Mouse (Mus musculus) testis, postnatal 10 days (tissue): Measurements from ENCODE around the gene Fcgr4.
"Not testable (repeated sequence)": the region's sequence is repeated elsewhere in the genome, so short reads cannot be mapped to it uniquely, and the experiment has no call there.

Experiments used
- DNase-seq: peaks from one replicate; pipeline ENCODE4 v3.0.0; 2021; ENCODE audit warnings: low spot score

The Fcgr4 gene

DNA sequence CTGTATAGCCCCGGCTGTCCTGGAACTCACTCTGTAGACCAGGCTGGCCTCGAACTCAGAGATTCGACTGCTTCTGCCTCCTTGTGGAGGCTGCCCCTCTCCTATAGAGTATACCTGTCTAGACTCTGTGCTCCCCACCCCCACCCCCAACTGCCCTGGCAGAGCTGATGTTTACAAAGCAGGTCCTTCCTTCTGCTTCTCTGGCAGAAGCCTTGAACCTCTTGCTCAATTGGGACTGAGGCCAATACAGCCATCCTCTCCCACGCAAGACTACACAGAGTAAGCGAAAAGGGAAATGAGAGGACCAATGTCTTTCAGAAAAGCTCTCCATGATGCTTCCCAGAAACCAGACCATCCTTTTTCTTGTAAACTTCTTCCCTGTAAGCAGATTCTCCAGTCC is 38.5 kb downstream of the Fcgr4 start:
- DNase-seq, result no peak

DNA sequence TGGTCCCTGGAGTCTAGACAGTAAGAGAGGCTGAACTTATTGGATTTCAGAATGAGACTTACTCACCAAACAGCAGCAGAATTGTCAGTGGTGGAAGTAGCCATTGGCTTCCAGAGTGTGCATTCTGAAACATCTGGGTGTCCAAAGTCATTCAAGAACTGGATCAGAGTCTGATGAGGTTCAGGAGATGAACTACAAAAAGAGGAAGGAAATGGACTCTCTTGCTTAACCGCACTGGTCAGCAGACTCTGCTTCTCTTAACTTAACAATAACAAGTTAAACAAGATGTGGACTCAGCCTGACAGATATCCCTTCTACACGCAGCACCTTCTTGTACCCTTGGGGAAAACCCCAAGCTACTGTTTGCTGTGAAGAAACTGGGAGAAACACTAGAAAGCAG is 40.5 kb downstream of the Fcgr4 start:
- no peak for DNase-seq

DNA sequence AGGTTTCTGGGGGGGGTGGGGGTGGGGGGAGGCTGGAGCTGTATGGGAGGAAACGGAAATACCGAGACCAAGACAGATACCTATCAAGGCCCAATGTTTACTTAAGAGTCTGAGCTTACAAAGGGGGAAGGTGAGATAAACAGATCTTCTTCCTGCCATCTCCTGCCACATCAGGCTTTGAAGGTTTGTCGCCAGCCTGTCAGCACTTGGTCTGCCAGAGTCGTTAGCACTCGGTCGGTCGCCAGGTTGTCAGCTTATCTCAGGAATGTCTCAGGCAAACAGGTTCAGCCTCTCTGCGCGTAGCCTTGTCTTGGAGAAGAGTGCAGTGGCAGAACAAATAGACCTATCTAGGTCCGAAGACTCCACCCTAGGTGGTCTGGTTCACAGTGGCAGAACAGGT is 41.7 kb downstream of the Fcgr4 start:
- DNase-seq, result no peak

DNA sequence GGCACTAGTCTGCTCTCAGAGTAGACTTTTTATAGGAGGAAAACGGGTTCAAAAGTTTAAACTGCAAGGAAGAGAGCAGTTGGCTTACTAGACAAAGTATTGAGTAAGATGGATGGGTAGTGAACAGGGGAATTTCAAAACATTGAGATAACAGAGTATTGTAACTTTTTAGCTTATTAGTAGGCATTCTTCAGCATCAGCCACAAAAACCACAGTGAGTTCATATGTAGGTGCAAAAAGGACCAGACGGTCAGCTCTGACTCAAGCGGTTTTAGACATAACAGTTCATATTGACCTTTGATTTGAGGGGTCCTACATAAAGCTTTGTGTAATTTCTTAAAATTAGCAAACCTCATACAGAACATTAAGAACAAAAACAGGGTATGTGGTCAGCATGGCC is 42.8 kb downstream of the Fcgr4 start:
- no peak for DNase-seq

DNA sequence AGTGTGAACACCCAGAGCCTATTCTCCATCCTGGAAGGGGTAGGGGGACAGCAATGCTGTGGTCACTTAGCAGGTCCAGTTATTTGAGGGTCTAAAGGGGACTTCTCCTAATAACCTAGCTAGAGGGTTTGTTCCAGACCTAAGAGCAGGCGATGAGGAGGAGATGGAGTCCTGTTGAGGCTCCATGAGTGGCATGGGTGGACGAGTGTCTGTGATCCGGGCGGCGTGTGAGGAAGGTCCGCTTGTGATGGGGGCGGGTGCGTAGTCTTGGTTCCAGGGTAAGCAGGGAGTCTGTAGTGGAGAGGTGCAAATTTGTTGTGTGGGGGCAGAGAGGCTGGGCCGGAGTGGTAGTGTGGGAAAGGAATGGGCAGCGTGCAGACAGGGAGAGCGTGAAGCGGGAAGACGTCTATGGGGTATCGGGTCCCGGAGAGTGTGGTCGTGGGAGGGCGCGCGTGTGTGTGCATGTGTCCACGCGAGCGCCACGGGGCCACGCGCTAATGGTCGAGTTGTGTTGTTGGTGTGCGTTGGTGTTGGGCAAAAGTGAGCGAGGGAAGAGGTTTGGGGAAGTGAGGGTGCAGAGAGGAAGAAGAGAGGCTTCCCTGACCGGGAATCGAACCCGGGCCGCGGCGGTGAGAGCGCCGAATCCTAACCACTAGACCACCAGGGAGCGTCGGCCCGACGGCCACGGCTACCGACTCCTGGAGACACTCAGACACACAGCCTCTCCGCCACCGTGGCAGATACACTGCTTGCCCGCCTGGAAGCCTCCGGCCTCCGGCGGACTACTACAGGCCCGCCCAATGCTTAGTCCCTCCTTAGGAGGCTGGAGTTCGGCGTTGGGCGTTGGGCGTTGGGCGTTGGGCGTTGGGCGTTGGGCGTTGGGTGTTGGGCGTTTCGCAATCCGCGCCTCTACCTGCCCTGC is 45.1 kb downstream of the Fcgr4 start:
- DNase-seq, result peak; percentile 72

DNA sequence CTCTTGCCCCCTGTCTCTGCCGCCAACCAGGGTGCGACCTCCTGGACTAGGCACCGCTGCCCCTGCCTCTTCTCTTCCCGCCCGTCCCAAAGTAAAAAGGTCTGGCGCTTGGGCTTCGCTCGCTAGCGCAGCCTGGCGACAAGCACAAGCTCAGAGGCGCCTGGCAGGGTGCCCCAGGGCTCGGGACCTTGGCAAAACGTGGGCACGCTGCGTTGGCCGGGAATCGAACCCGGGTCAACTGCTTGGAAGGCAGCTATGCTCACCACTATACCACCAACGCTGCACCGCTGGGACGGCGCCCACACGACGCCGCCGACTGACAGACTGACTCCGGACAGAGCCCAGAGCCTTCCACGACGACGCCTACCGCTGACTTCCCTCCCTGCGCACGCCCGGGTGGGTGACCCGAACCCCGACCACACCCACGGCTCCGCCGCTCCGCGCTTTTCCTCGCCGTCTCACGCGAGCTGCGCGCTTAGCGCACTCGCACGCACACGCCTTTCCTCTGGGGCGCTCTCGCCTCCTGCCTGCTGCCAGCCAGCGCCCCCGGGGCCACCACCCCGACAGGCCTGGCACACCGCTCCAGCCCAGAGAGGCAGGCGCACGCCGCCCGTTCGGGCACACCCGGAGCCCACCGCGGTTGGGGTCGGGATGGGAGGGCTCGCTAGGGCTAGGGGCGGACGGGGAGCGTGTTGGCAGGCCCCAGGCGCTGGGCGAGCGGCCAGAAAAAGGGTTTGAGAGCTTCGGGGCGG is 45.9 kb downstream of the Fcgr4 start, which contains the start of gene Fcgr3:
TSS of gene Fcgr3 (minus strand) at position 445 of the 752 bp plus-strand sequence.
- peak; percentile 93 for DNase-seq

DNA sequence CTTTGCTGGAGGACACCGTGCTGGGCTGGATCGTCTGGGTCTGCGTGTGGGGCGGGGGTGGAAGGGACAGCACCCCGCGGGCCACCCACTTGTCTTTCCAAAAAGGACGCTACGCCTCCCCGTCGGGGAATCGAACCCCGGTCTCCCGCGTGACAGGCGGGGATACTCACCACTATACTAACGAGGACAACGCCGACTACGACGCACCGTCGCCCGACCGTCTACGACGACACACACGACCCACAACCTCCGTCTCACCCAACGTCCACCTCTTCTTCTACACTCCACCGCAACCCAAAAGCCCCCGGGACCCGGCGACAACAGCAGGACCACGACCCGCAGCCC is 46.5 kb downstream of the Fcgr4 start:
- DNase-seq, result peak; percentile 81

DNA sequence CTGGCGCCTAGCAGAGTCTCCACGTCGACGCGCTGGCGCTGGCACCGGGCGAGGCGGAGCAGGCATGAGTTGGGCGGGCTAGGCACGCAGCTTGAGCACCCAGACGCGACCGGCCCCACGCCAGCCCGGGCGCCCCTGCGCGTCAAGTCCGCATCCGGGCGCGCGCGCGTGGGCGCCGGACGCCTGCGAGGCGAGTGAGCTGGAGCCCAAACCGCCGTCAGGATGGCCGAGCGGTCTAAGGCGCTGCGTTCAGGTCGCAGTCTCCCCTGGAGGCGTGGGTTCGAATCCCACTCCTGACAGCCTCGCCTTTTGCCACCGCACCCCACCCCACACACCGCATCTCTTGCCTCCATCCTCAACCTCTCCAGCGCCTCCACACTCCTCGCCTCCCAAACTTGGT is 47.0 kb downstream of the Fcgr4 start:
- DNase-seq, result peak; percentile 74

DNA sequence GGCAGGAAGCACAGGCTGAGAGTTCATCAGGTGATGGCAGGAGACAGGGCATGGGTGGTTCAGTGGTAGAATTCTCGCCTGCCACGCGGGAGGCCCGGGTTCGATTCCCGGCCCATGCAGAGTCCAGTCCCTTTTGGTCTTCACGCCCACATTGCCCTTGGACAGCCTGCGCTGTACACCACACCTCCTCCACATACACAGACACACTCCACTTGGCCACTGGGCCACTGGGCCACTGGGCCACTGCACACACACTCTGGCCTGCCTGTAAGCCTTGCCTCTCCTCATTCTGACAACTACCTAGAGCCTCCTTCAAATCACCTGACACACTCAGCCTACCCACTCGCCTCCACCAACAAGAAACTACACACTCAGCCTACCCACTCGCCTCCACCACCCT is 47.9 kb downstream of the Fcgr4 start:
- not testable (repeated sequence) for DNase-seq

DNA sequence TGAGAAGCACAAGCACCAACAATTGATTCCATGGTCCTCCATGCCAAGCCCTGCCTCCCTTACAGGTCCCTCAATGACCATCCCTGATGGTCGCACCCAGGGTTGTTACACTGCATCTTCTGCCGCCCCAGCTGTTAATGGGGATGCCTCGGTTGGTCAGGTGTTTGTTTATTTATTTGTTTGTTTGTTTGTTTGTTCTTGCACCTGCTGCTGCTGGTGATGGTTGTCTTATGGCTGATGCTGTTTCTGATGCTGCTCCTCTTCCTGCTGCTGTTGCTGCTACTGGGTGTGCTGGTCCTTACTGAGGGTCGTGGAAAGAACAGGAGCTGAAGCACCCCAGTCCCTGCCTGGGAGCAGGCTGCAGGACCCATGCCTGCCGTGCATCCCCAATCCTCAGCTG is 49.2 kb downstream of the Fcgr4 start:
- not testable (repeated sequence) for DNase-seq

DNA sequence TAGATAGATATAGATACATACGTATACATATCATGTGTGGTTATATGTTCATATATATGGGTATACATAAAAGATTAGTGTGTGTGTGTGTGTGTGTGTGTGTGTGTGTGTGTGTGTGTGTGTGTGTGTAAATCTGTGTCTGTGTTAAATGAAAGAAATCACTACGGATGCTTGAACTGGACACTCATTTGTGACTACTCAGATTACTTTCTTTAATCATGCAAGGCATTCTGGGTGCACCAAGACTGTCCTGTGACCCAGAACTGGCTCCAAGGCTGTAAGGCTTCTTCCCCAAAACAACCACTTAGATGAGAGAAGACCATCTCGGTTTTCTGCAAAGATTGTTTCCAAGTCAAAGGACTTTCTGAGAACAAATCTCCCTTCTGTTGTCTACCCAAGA is 50.8 kb downstream of the Fcgr4 start:
- peak; percentile 55 for DNase-seq

DNA sequence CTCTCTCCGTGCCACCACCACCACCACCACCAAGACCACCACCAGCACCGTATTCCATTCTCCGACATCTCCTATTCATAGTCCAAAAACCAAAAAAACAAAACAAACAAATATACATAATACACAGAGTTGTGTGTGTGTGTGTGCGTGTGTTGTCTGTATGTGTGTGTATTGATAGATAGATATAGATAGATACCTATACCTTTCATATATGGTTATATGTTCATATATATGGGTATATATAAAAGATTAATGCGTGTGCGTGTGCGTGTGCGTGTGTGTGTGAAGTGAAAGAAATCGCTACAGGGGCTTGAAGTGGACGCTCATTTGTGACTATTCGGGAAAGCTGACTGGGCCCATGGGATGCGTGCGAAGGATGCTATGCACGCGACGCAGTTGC is 52.2 kb downstream of the Fcgr4 start:
- not testable (repeated sequence) for DNase-seq

DNA sequence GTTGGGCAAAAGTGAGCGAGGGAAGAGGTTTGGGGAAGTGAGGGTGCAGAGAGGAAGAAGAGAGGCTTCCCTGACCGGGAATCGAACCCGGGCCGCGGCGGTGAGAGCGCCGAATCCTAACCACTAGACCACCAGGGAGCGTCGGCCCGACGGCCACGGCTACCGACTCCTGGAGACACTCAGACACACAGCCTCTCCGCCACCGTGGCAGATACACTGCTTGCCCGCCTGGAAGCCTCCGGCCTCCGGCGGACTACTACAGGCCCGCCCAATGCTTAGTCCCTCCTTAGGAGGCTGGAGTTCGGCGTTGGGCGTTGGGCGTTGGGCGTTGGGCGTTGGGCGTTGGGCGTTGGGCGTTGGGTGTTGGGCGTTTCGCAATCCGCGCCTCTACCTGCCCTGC is 53.0 kb downstream of the Fcgr4 start:
- not testable (repeated sequence) for DNase-seq

DNA sequence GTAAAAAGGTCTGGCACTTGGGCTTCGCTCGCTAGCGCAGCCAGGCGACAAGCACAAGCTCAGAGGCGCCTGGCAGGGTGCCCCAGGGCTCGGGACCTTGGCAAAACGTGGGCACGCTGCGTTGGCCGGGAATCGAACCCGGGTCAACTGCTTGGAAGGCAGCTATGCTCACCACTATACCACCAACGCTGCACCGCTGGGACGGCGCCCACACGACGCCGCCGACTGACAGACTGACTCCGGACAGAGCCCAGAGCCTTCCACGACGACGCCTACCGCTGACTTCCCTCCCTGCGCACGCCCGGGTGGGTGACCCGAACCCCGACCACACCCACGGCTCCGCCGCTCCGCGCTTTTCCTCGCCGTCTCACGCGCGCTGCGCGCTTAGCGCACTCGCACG is 53.5 kb downstream of the Fcgr4 start:
- DNase-seq, result not testable (repeated sequence)

DNA sequence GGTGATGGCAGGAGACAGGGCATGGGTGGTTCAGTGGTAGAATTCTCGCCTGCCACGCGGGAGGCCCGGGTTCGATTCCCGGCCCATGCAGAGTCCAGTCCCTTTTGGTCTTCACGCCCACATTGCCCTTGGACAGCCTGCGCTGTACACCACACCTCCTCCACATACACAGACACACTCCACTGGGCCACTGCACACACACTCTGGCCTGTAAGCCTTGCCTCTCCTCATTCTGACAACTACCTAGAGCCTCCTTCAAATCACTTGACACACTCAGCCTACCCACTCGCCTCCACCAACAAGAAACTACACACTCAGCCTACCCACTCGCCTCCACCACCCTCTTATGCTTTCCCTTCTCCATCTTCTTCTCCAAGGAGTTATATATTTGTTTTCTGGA is 55.6 kb downstream of the Fcgr4 start:
- not testable (repeated sequence) for DNase-seq

DNA sequence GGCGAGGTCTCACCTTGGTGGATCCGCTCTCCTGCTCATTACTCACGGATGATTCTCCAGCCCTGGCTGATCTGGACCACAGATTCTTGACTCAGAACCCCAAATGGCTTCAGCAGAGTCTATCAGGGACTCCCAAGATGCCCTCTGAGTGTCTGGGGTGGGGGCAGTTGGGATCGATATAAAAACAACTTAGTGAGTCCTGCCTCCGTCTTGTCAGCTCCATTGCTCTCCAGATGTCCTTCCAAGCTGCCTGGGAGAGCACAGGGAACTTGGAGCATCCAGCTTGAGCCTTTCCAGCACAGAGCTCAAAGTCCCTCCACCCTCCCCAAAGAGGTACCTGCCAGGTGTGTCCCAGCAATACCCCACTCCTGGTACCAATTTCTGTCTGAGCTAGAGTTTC is 57.5 kb downstream of the Fcgr4 start:
- not testable (repeated sequence) for DNase-seq

DNA sequence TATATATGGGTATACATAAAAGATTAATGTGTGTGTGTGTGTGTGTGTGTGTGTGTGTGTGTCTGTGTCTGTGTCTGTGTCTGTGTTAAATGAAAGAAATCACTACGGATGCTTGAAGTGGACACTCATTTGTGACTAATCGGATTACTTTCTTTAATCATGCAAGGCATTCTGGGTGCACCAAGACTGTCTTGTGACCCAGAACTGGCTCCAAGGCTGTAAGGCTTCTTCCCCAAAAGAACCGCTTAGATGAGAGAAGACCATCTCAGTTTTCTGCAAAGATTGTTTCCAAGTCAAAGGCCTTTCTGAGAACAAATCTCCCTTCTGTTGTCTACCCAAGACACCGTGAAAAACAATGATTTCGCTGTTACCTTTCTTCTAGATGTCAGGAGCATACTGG is 58.5 kb downstream of the Fcgr4 start:
- not testable (repeated sequence) for DNase-seq

DNA sequence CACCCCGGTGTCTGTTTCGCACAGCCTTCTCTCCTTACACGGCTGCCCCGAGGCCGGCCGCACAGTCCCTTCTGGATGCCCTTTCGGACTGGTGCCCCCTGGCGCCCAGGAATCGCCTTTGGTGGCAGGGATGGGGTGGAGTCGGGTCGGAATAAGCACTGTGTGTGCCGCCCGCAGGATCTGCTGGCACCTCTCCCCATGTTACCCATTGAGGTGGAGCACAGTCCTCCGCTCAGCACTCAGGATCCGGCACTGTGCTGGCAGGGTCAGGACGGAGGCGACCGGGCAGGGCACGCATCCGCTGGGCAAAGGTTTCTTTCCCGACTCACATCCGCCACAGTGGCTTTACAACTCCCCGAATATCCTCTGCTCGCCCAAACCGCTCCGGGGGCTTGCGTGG is 59.2 kb downstream of the Fcgr4 start:
- DNase-seq, result peak; percentile 55

DNA sequence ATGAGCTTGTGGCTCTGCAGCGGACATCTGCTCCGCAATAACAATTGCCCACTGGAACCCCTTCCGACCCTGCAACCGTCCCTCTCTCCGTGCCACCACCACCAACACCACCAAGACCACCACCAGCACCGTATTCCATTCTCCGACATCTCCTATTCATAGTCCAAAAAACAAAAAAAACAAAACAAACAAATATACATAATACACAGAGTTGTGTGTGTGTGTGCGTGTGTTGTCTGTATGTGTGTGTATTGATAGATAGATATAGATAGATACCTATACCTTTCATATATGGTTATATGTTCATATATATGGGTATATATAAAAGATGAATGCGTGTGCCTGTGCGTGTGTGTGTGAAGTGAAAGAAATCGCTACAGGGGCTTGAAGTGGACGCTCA is 59.7 kb downstream of the Fcgr4 start:
- DNase-seq, result not testable (repeated sequence)

DNA sequence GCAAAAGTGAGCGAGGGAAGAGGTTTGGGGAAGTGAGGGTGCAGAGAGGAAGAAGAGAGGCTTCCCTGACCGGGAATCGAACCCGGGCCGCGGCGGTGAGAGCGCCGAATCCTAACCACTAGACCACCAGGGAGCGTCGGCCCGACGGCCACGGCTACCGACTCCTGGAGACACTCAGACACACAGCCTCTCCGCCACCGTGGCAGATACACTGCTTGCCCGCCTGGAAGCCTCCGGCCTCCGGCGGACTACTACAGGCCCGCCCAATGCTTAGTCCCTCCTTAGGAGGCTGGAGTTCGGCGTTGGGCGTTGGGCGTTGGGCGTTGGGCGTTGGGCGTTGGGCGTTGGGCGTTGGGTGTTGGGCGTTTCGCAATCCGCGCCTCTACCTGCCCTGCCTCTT is 60.6 kb downstream of the Fcgr4 start:
- DNase-seq, result not testable (repeated sequence)
